Mouse (Mus musculus): ENCODE data around the gene Olfr378.

Gene Olfr378

DNA sequence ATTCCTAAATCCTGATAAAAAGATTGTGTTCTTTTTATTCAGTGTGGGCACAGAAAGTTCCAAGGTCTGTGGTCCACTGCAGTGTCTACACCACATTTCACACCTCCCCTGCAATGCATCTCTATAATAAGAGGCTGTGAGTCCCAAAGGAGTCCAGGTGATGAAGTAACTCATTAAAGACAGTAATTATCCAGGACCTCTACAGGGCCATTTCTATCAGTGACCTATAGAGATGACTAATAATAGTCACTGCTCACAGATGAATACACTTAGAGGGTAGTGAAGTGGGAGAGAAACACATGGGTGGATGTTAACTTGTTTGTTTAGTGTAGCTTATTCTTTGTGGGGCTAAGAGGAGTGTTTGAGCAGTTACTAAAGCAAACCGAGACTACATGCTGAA lies at the start of gene Olfr378:
Gene Olfr378, minus strand, starts transcription at position 101 of the 400 bp plus-strand sequence.
- no peak for DNase-seq (ENCODE audit: low spot score)

- no peak for DNase-seq (ENCODE audit: low spot score)
Observed at GRCm38 (mm10) chr11:73457408-73457807, 29.1 kb upstream of the Olfr378 start, which contains the start of gene Olfr380. Gene Olfr380 (minus strand): TSS chr11:73457508.

- DNase-seq (ENCODE audit: low spot score) = no peak
Observed at GRCm38 (mm10) chr11:73399514-73399913, 28.8 kb downstream of the Olfr378 start, which contains the start of gene Olfr1. Gene Olfr1 (minus strand): TSS chr11:73399614.

DNA sequence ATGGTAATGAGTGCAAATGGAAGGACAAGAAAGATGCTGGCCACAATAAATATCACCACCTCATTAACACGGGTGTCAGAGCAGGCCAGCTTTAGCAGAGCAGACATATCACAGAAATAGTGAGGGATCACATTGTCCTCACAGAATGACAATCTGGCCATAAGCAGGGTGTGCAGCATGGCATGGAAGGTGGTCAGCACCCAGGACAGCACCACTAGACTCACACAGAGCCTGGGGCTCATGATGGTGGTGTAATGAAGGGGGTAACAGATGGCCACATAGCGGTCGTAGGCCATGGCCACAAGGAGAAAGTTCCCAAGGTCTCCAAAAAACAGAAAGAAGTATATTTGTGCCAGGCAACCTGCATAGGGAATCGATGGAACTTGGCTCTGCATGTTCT lies 32.9 kb downstream of the Olfr378 start:
- DNase-seq (ENCODE audit: low spot score) = no peak

Data from urinary bladder, postnatal 10 days (tissue).